Mouse (Mus musculus) A20 (cell line): ENCODE results near the gene BC107364.
"Not testable (repeated sequence)": the region's sequence is repeated elsewhere in the genome, so short reads cannot be mapped to it uniquely, and the experiment has no call there.

ENCODE experiments used
- DNase-seq: peaks from one replicate; pipeline ENCODE4 v3.0.0-alpha.2; 2011; ENCODE audit warnings: low read depth, low spot score

BC107364 gene

DNA sequence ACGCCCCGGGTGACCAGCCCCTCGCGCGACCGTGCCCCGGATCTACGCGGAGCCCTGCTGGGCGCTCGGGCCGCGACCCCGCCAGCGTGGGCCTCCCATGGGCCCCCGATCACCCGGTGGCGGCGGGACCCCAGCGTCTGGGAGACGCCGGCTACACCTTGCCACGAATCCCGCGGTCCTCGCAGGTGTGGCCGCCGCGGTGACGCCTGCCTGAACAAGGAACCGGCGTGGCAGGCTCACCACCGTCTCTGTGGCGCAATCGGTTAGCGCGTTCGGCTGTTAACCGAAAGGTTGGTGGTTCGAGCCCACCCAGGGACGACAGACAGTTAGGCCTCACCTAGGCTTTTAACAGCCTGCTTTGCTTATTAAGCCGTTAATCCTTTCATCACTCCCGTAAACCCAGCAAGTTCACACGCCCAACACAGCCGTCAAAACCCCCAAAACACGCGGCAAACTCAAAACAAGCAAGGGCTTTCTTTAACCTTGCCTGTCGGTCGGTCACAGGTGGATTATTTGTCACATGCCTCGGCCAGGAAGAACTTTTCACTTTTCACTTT lies 847 bp downstream of the BC107364 start:
- DNase-seq = not testable (repeated sequence)

DNA sequence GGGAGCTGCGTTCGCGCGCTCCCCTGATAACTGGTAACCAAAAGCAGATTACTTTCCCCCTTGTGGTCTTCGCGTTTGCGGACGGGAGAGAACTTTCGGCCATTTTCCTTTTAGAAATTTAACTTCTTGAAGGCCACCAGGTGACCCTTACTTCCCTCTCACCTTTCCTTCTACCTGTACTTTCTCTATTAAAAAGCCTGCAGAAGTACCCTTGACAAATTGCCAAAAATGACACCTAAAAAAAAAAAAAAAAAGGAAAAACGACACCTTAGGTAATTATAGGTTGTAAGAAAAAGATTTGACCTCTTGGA lies 1.6 kb downstream of the BC107364 start:
- DNase-seq = not testable (repeated sequence)

- DNase-seq = not testable (repeated sequence)
Observed at GRCm38 (mm10) chr3:96449762-96450585, 2.1 kb downstream of the BC107364 start.

DNA sequence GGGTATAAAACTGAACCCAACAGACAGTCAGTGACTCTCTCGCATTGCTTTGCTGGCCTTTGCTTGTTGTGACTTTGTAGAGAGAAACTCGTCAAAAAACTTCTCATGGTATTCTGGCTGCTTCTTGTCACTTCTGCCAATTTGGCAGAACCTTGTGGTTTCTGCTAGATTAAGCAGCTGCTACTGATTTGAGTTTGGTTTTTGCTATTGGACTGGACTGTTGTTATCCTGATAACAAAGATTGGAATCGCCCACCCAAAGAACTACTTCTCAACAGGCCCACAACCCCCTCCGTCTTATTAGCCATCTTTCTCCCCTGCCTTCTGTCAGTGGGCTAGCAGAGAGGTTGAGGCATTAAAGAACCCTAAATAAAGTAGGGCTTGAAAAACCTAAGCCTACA lies 6.7 kb downstream of the BC107364 start:
- no peak for DNase-seq

DNA sequence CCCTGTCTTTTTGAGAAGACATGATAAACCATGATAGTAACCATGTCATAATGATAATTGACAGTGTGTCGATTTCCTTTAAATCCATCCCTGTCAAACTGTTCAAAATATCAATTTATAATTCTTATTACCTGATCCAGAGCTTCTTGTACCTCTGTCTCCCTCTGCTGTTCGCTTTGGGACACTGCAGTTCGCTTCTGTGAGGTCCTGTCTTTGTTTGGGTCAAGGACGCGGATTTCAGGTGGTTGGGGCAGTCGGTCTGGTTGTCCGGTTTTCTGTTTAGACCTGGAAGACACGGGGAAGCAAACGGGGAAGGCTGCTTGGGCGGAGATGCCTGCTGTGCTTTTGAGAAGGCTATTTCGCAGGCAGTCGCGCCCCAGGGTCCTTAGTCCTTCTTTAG lies 11.5 kb downstream of the BC107364 start:
- peak; percentile 82 for DNase-seq

DNA sequence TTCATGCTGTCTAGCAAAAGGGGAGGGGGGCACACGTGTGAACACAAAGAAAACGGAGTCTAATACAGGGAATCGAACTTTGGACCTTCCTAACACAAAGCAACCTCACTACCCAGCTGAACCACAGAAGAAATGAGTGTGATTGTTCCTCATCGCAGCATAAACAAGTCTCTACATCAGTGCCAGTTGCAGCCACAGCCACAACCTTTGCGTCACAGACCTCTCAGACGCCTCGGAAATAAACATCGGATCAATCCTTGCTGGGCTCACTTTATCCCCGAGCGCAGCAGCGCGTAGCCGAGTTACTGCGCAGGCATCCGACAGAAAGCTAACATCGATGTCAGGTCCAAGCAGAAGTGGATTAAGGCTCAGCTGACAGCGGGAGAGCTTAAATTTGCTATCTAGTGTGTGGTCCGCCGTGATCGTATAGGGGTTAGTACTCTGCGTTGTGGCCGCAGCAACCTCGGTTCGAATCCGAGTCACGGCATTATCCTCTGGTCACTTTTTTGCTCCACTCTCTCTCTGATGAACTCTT lies 16.5 kb downstream of the BC107364 start:
- no peak for DNase-seq

DNA sequence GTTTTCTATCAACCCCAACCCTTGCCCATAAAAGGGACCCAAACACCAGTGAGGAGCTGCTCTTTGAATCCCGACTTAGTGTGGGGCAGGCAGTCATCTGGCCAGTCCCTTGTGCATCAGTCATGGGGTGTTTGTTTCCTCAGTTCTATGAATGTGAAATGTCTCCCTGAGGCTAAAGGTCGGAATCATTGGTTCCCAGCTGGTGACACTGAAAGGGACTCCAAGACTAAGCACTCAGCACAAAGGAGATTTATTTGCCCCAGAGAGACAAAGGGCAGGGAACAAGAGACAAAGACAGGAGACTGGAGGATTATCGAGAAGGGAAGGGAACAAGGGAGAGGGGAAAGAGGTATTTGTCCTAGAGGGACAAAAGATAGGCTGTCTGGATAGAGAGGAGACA lies 19.9 kb downstream of the BC107364 start:
- no peak for DNase-seq

- peak; percentile 85 for DNase-seq
Observed at GRCm38 (mm10) chr3:96429819-96430132, 22.3 kb downstream of the BC107364 start.

GRCm38 (mm10) chr3:96428941-96429818 lies 22.9 kb downstream of the BC107364 start:
- DNase-seq = no peak

- peak; percentile 90 for DNase-seq
Observed at GRCm38 (mm10) chr3:96427761-96428462, 24.2 kb downstream of the BC107364 start.

DNA sequence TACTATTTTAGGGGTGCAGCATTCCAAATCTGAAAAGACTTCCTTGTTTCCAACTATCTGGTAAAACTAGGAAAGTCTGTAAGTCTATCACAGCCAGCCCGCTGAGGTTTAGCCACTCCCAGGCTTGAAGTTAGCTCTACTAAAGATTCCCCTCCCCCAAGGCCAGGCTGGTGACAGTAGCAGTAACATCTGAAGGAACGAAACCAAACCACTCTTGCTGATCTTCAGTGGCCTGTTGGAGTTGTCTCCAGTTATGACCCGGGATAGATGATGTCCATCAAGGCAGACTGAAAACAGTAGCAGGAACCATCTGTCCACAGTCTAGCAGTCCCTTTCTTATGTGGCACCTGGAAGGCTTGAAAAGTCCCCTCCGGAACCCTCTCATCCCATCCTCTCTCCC lies 24.8 kb downstream of the BC107364 start:
- DNase-seq = peak; percentile 84

- no peak for DNase-seq
Observed at GRCm38 (mm10) chr3:96426268-96426667, 25.8 kb downstream of the BC107364 start.

GRCm38 (mm10) chr3:96424447-96424846 lies 27.7 kb downstream of the BC107364 start:
- DNase-seq = not testable (repeated sequence)

- no peak for DNase-seq
Observed at GRCm38 (mm10) chr3:96423889-96424288, 28.2 kb downstream of the BC107364 start.

DNA sequence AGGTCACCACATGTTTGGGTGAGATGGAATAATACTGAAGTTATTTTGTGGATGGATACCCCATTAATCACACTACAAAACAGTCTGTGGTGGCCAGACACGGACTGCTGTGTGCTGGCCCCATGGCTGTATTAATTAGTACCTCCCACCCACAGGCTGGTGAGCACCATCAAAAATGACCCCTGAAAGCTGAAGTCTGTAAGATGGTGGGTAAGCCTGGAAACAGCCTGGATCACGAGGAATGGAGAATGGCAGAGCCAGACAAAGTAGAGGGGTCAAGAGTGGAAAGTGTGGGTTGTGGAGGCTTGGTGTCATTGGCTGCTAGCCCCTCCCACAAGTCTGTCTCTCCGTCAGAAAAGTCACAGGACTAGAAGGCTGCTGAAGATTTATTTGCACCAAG lies 31.3 kb downstream of the BC107364 start:
- no peak for DNase-seq

DNA sequence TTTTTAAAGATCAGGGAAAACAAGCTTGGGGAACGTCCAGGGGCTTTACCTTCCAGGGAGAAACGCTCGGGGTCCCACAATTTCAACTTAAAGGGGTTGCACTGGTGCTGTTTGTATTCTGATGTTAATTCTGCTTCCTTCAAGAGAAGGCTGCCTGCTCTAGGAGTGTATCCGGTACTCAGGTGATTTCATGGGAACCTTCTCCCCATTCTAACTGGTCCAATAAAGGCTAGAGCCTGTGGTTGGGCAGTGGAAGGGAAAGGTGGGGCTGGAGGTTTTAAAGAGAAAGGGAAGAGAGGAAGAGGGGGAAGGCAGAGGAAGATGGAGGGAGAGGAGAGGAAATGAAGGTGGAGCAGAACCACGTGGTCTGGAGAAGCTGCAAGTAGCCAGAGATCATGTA lies 33.2 kb downstream of the BC107364 start:
- DNase-seq = not testable (repeated sequence)

DNA sequence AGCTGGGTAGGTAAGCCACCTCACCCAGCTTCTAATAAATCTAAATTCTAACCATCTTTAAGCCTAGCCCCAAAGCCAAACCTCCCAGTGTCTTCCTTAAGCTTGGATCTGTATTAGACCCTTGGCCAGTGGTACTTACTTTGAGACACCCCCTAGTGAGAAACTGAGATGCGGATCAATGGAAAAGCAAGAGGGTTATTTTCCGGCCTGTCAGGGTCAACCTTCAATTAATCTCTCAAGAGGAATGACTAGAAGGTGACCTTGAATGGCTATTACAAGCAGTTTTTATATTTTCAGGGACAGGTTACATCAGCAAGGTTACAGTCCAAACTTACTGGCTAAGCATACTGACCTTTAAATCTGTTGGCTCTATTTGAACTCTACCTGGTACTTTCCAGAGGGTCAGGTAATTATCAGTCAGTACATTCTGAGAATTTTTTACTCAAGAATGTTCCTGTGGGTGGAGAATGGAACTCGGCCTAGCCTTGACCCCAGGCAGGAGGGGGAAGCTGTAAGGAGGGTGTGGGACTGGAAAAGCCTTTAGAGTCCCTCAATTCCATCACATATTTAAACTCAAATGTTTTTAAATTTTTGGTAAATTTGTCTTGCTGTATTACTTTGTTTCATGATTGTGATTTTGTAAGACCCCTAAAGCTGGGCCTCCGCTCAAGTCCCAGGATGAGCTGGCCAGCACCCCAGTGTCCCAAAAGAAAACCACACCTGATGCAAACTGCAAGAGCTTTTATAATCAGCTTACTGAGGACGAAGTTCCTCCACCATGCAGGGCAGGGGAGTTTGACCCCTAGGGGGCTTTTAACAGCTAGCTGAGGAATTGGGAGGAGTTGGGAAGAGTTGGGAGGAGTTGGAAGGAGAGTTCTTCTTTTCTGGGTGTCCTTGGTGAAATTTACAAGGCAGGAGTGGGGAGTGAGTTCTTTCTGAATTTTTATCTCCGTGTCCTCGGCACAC lies 34.0 kb downstream of the BC107364 start:
- DNase-seq = no peak

- no peak for DNase-seq
Observed at GRCm38 (mm10) chr3:96416595-96416994, 35.5 kb downstream of the BC107364 start.

DNA sequence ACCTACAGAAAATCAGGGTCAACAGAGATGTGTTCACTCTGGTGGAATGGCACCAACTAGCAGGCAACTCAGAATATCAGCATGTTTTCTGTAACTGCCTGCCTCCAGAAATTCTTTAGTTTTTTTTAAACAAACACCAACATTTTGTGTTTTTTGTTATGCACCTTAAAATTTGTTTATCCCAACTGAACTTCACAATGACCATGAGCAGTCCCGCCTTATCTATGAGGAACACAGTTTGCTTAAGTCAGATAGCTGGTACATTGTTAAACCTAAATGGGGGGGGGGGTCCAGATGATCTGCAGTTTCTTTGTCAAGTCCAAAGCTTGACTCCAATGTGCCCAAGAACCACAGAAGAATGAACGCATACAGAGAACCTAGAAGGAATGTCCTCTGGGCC lies 36.0 kb downstream of the BC107364 start:
- DNase-seq = no peak

GRCm38 (mm10) chr3:96414951-96415327 lies 37.2 kb downstream of the BC107364 start:
- no peak for DNase-seq
